Mouse (Mus musculus): Measurements from ENCODE around the gene Ppp4r3a.

Gene Ppp4r3a

GRCm38 (mm10) chr12:101012197-101013077 lies 71.1 kb downstream of the Ppp4r3a start:
- no peak for DNase-seq

GRCm38 (mm10) chr12:101011017-101011416 lies 72.5 kb downstream of the Ppp4r3a start:
- no peak for DNase-seq

GRCm38 (mm10) chr12:101010148-101010920 lies 73.2 kb downstream of the Ppp4r3a start:
- peak; percentile 33 to 66 for DNase-seq

GRCm38 (mm10) chr12:101009225-101009624 lies 74.3 kb downstream of the Ppp4r3a start:
- no peak for DNase-seq

- DNase-seq = no peak
These were observed 74.9 kb downstream of the Ppp4r3a start for GRCm38 (mm10) chr12:101008648-101009047.

- peak; percentile 29 to 51 for DNase-seq
These were observed 75.5 kb downstream of the Ppp4r3a start for GRCm38 (mm10) chr12:101007968-101008481.

GRCm38 (mm10) chr12:101007427-101007826 lies 76.1 kb downstream of the Ppp4r3a start:
- no peak for DNase-seq

GRCm38 (mm10) chr12:101005665-101006420 lies 77.7 kb downstream of the Ppp4r3a start:
- no peak for DNase-seq

- no peak for DNase-seq
These were observed 78.5 kb downstream of the Ppp4r3a start for GRCm38 (mm10) chr12:101004982-101005381.

GRCm38 (mm10) chr12:101002801-101003513 lies 80.5 kb downstream of the Ppp4r3a start:
- DNase-seq = peak; percentile 75 to 92

- DNase-seq = no peak
These were observed 84.2 kb downstream of the Ppp4r3a start for GRCm38 (mm10) chr12:100999061-100999954.

GRCm38 (mm10) chr12:100998564-100998962 lies 84.9 kb downstream of the Ppp4r3a start:
- DNase-seq = no peak

- DNase-seq = no peak
These were observed 85.5 kb downstream of the Ppp4r3a start for GRCm38 (mm10) chr12:100997830-100998563.

- peak; percentile 32 to 77 for DNase-seq
These were observed 87.1 kb downstream of the Ppp4r3a start for GRCm38 (mm10) chr12:100996378-100996898.

- peak; percentile 67 to 83 for DNase-seq
These were observed 87.7 kb downstream of the Ppp4r3a start for GRCm38 (mm10) chr12:100995607-100996377.

GRCm38 (mm10) chr12:100994140-100995015 lies 89.1 kb downstream of the Ppp4r3a start:
- no peak for DNase-seq

GRCm38 (mm10) chr12:100993146-100993545 lies 90.4 kb downstream of the Ppp4r3a start:
- no peak for DNase-seq

- no peak for DNase-seq
These were observed 91.0 kb downstream of the Ppp4r3a start for GRCm38 (mm10) chr12:100992505-100992904.

Measured in kidney, postnatal 25 days (tissue).